Mouse (Mus musculus) frontal cortex, postnatal 14 days (tissue): Measurements from ENCODE around the gene Olfr893.
"Not testable (repeated sequence)": the region's sequence is repeated elsewhere in the genome, so short reads cannot be mapped to it uniquely, and the experiment has no call there.

Experiments
- DNase-seq, 2 experiments: peaks; one replicate each; pipeline ENCODE4 v3.0.0; 2022; ENCODE audit warnings: low spot score in 2 of 2

Olfr893 gene

DNA sequence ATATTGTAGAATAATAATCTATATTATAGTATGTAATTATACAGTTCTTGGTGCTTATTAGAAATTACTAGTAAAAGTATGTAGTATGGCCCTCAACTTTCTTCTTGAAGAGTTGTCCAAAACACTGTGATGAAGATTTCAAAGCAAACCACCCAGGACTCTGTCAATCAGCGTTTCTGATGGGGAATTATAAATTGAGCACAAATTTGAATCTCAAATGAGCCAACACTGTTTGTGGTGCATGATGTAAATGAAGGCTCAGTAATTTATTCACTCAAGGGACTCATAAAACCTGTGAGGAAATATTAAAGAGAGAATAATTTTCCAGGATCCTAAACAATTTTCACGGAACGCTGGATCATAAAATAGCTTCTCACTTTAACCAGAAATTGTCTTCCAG is at the start of gene Olfr893:
Gene Olfr893 (plus strand): TSS at position 301 of the 400 bp plus-strand sequence.
- no peak for DNase-seq

DNA sequence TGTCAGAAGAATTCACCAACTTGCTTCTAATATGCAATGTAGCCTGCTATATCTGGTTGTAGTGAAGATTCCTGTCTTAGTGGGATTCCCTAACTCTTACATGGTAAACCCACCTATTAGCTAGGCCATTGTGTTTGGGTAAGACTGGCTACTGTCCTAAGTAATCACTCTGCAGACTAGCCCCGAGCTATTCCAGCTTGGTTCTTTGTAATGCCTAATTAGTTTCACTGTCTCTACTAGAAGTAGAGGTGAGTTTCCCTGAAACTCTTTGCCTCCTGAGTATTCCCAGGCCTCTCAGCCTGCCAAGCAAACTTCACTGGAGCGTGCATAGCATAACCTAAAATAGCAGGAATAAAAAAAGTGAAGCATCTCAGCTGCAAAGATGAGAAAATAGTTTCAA is 39.8 kb upstream of the Olfr893 start:
- not testable (repeated sequence) for DNase-seq

DNA sequence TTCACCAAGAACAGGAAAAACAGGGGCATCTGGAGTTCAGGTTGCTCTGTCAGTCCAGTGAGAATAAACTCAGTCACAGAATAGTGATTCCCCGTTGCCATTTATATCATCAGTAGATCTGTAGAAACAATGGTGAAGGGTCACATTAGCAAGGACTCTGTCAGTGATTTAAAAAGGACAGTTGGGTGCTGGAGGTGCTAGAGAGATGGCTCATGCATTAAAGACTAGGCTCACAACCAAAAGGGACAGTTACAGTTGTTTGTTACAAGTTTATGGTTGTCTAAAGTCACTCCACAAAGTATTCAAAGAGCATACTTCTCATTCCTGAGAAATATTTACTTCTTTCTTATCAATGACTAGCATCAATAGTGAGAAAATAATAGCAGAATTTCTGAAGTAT is 27.4 kb upstream of the Olfr893 start, which contains the start of gene Olfr891:
Gene Olfr891 (minus strand): TSS at position 101 of the 400 bp plus-strand sequence.
- no peak for DNase-seq

DNA sequence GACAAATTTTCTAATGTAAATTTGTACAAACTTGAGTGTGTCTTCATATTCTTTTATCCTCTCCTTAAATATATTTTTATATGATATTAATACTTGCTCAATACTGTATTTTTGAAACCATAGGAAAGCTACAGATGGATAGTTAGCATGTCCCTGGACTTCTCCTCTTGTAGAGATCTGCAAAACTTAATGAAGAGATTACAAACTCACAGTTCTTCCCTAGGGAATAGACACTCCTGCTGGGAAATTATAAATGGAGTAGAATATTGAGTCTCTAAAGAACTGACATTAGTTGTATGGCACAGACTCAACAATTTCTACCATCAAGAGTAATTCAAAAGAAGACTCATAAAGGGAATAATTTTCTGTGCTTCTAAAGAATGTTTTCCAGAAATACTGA is 9.6 kb downstream of the Olfr893 start, which contains the start of gene Olfr894:
Gene Olfr894 (plus strand): TSS at position 301 of the 400 bp plus-strand sequence.
- no peak for DNase-seq

DNA sequence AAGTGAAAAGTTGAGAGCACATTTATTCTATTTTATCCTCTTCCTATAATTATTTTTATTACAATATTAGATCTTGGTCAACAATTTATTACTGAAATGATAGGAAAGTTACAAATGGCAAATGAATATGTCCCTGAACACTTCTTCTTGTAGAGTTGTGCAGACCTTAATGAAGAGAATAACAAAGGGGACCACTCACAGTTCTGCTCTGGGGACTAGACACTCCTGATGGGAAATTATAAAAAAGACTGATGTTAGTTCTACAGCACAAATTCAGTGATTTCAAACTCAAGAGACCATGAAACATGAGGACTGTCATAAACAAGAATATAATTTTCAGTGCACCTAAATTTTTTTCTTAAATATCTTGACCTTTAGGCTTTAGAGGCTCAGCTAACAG is 44.3 kb downstream of the Olfr893 start, which contains the start of gene Olfr143:
Gene Olfr143 (plus strand): TSS at position 301 of the 400 bp plus-strand sequence.
- no peak for DNase-seq
